Mouse (Mus musculus): Measurements from ENCODE around the gene Kctd21. TPM values are rescaled to one million over a fixed set of nuclear protein-coding genes. Genes with fewer than 3 reads are reported as not detected.

The Kctd21 gene
- total RNA-seq, 2 experiments from 2014 or later = 10.7 TPM

DNA sequence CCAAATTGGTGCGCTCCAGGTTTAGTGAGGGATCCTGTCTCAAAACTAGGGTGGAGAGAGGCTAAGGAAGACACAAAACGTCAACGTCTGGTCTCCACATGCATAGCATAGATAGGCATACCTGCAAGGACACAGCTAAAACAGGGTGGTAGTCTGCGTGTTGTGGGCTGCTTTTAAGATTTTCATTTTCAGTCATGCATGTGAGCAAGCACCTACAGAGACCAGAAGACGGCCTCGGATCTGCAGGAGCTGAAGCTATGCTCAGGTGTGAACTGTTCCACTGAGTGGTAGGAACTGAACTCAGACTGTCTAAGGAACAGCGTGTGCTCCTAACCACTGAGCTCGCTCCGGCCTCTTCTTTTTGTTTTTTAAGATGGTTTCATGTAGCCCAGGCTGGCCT is 43.0 kb downstream of the Kctd21 start:
- intact Hi-C loops (cut with DNase I) = no loop called here
- DNase-seq (ENCODE audit: low spot score in 2 of 2) = no peak

GRCm38 (mm10) chr7:97375906-97376305 is 43.8 kb downstream of the Kctd21 start:
- intact Hi-C loops (cut with DNase I) = no loop called here
- no peak for DNase-seq (ENCODE audit: low spot score in 2 of 2)

- no peak for DNase-seq (ENCODE audit: low spot score in 2 of 2)
- intact Hi-C loops (cut with DNase I) = no loop called here
These were observed 47.2 kb downstream of the Kctd21 start for GRCm38 (mm10) chr7:97379304-97379703.

DNA sequence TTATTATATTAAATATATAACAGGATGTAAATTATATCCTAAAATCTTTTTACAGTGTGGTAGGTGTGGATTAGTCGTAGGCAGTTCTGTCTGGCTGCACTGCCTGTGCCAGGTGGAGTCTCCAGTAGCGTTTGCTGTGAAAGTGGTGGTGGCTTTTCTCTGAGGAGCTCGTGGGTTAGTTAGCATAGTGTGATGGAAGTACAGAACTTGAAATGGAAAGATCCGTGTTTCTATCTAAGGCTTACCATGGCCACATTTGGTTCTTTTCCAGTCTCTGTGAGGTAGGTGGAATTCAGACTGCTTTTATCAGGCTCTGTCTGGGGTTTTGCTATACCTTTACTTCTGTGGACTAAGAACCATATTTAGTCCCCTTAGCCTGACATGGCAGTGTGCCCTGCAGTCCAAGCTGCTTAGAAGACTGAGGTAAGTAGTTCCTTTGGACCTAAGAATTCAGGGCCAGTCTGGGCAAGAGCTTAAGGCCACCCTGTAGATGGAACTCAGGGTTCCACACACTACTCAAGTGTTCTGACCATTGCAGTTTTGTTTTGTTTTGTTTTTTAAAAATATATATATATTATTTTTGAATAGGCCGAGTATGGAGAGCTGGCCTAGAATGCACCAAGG is 48.5 kb downstream of the Kctd21 start:
- no peak for DNase-seq (ENCODE audit: low spot score in 2 of 2)
- intact Hi-C loops (cut with DNase I) = no loop called here

GRCm38 (mm10) chr7:97382661-97383060 is 50.5 kb downstream of the Kctd21 start:
- intact Hi-C loops (cut with DNase I) = no loop called here
- no peak for DNase-seq (ENCODE audit: low spot score in 2 of 2)

DNA sequence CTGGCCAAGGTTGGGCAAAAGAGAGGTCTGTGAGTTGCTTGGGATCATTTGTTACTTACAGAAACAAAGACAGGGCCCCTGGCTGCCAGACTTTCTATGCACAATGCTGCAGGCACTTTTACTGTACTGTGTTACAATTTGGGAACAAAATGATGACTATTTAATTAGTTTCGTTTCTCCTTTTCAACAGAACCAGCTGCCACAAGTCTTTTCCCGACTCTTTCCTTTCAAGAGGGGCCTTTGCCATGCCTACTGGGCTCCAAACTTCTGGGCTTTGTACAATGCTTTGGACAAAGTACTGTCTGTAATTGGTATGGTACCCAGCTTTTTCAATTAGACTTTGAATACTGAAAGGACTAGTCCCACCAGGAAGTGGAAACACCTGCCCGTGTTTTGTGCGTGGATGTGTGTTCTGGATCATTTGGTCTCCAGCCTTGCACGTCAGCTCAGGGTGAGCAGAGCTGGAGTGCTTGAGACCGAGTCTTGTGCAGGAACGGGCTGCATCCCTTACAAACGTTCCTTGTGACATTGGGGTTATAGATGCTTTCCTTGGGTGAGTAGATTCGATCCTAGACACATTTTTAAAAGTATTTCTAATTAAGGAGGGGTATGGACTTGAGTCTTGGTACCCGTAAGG is 51.5 kb downstream of the Kctd21 start:
- DNase-seq (ENCODE audit: low spot score in 2 of 2) = no peak
- intact Hi-C loops (cut with DNase I) = no loop called here

DNA sequence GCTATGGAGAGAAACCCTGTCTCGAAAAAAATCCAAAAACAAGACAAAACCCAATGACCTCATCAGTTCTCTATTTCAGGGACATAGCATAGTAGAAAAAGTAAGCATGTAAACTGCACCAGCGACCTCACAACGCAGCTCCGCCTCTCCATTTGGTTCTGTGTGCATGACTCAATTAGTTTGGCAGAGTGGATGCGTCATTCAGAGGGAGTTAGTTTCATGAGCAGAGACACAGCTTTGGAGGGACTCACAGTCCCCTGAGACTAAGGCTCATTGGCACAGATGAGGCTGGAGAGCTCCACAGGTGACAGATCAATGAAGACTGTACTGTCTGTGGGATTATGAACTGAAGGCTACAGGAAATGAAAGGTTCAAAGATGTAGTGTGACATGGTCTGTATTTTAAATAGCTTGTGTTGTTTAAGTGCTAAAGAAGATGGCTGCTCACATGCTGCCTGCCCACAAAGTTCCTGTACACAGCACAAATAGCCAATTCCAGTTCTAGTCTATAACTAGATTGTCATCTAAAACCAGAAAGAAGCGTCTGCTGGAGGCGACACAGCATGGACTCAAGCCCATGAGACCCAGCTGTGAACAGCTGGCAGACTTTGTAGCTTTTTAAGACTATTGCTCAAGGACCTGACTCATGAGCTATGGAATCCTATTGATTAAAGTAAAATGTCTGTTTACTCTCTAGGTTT is 54.1 kb downstream of the Kctd21 start:
- intact Hi-C loops (cut with DNase I) = loop anchor here (2.0 kb wide), 1 partner anchor 41 kb away; no protein-coding TSS in a partner anchor
- DNase-seq (ENCODE audit: low spot score in 2 of 2) = no peak

GRCm38 (mm10) chr7:97386806-97387370 is 54.8 kb downstream of the Kctd21 start:
- intact Hi-C loops (cut with DNase I) = loop anchor here (2.0 kb wide), 1 partner anchor 42 kb away; no protein-coding TSS in a partner anchor
- DNase-seq (ENCODE audit: low spot score in 2 of 2) = peak; percentile 81 to 87

DNA sequence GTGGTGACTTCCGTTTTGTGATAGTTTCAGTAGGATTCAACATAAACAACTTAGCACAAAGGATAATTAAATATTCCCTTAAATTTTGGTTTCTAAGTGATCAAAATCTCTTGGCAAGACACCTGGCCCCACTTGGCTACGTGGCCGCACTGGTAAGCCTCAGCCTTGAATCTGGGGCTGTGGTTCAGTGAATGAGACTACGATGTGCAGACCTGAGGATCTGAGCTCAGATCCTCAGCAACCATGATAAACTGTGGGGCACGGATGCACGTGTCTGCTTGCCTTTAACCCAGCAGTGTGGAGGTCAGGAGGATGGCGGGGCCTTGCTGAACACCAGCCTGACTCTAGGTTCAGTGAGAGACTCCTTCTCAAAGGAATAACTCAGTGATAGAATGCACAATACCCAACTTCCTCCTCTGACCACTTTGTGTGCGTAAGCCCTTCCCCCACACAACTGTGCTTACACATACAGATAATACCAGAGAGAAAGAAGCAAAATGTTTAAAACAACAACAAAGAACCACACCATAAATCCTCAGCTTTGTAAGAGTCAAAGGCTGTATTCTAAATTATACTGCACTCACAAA is 55.5 kb downstream of the Kctd21 start:
- intact Hi-C loops (cut with DNase I) = loop anchor here (2.0 kb wide), 1 partner anchor 43 kb away; no protein-coding TSS in a partner anchor
- no peak for DNase-seq (ENCODE audit: low spot score in 2 of 2)

DNA sequence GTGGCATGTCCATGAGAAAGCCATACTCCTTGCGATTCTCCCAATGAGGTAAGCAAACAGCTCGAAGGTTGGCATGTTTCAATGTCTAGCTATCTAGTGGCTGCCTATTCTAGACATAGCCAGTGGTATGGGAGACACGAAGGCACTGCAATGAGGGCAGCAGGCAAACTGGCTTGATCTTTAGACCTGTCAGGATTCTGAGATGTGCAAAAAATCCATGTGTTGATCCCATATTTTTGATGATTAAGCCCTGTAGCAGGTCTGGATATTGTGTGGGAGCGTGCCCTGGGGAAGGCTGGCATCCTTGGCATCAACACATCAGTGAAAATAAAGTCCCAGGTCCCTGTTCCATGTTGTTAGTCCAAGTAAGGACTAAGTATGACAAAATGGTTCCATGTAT is 56.4 kb downstream of the Kctd21 start:
- intact Hi-C loops (cut with DNase I) = no loop called here
- no peak for DNase-seq (ENCODE audit: low spot score in 2 of 2)

DNA sequence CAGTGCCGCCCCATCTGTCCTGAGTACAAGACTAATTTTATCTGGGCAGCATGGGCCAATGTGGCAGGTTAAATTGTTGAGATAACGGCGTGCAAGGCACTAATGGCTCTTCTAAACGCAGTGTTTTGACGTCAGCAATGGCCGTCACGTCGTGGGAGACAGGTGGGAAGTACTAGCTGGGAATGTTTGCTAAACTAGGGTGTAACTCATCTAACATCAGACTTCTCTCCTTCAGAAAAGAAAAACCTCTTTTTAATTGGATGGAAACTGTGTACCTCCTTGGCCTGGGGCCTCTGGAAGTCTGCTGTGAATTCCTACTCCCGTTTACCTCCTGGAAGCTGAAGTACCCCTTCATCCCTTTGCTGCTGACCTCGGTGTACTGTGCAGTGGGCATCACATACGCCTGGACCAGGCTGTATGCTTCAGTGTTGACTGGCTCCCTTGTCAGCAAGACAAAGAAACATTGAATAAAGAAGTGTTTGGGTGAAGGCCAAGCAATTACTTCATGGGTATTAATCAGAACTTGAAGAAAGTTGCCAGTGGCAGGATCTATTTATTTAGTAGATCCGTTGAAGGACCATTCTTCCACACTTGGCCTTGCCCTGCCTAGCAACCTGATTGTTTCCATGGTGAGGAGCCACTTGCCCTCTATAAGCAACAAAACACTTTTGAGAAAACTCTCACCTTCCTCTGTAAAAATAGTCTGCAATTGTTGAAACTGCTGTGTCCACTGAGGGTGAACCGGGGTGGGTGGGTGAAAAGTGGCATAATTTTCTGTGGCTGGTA is 59.4 kb downstream of the Kctd21 start:
- intact Hi-C loops (cut with DNase I) = no loop called here

DNA sequence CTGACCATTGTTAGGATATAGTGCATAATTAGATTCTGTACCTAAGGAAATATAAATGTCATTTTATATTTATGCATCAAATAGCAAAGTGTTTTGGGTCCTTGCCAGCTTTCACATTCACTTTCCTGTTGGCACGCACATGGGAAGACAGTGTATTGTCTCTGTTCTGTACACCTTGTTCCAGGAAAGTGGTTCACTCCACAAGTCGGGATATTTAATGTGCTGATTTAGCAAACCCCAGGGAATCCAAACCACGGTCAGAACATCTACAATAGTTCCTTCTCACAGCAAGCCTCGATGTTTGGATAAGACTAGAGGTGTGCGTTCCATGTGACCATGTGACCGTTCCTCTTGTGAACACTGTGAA is 59.9 kb downstream of the Kctd21 start:
- DNase-seq (ENCODE audit: low spot score in 2 of 2) = no peak
- intact Hi-C loops (cut with DNase I) = no loop called here

More for the DNA sequence above, 59.4 kb downstream of the Kctd21 start:
- DNase-seq (ENCODE audit: low spot score in 2 of 2) = no peak

DNA sequence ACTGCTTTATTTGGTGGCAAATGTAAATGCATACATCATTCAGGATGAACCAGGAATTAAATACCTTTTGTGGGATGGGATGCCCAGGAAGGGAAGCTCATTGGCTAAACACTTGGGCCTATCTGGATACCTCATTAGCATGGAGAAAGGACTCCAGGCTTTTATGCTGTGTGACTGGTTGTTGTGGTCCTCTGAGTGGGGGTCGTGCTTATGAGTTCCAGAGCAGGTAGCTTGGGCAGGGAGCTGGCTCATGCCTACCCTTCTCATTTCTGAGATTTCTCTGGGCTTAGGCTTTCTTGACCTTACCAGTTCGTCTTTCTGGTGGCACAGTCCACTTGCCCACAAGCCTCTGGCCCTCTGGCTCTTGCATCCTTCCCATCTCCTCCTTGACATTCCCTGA is 62.2 kb downstream of the Kctd21 start:
- intact Hi-C loops (cut with DNase I) = no loop called here

GRCm38 (mm10) chr7:97398943-97399342 is 66.8 kb downstream of the Kctd21 start:
- intact Hi-C loops (cut with DNase I) = no loop called here

More for the DNA sequence above, 62.2 kb downstream of the Kctd21 start:
- DNase-seq (ENCODE audit: low spot score in 2 of 2) = no peak

More at GRCm38 (mm10) chr7:97398943-97399342, 66.8 kb downstream of the Kctd21 start:
- DNase-seq (ENCODE audit: low spot score in 2 of 2) = no peak

Other genes with a start within 250 kb of the Kctd21 start
- 10 to 100 TPM; 12.2 to 13.5 TPM for gene Usp35, start 307 bp upstream of the Kctd21 start, total RNA-seq (2021)
- gene Alg8, start 39.3 kb downstream of the Kctd21 start, total RNA-seq (2021) = 10 to 100 TPM in 1 of 2 experiments, 1 to 10 TPM in 1; 8.5 to 13.0 TPM
- gene Ndufc2, start 67.7 kb downstream of the Kctd21 start, total RNA-seq (2021) = 100 to 1,000 TPM; 242 to 265 TPM
- gene Thrsp, start 85.4 kb downstream of the Kctd21 start, total RNA-seq (2021) = 10 to 100 TPM; 10.0 to 15.1 TPM
- gene Kctd14, start 119.0 kb downstream of the Kctd21 start, total RNA-seq (2021) = 1 to 10 TPM; 2.2 to 2.8 TPM
- gene Ints4, start 148.6 kb downstream of the Kctd21 start, total RNA-seq (2021) = 10 to 100 TPM; 27.2 to 27.3 TPM
- 10 to 100 TPM; 29.6 to 31.5 TPM for gene Aamdc, start 247.2 kb downstream of the Kctd21 start, total RNA-seq (2021)
- 10 to 100 TPM; 37.3 to 40.4 TPM for gene Rsf1, start 247.6 kb downstream of the Kctd21 start, total RNA-seq (2021)